Mouse (Mus musculus) stomach, postnatal 0 days (tissue): ENCODE data around the gene Lrwd1.

Experiments
- CTCF ChIP-seq: IDR thresholded peaks from 2 replicates; pipeline ENCODE4 v1.5.1; 2016; ENCODE audit warnings: antibody characterized with exemption, low read depth, mild to moderate bottlenecking, moderate library complexity
- EP300 ChIP-seq: optimal IDR thresholded peaks from 2 replicates; pipeline ENCODE3; 2016; ENCODE audit warnings: antibody characterized with exemption

DNA sequence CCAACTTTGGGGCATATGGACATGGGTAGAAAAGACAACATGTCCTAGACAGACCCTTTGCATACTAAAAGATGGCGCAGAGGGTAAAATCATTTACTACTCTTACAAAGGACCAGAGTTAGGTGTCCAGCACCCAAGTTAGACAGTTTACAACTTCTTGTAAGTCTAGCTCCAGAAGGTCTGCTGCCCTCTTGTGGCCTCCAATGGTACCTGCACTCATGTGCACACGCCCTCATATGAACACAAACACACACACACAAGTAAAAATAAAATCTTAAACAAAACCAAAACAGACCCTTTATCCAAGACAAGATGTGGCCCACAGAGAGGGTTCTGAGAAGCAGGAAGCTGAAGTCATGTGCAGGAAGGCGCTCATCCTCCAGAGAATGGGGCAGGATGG lies 32.2 kb upstream of the Lrwd1 start:
- peak; percentile 49 for TF ChIP-seq CTCF
- TF ChIP-seq EP300: no peak
